Mouse (Mus musculus) limb, embryonic 11.5 days (tissue): ENCODE results near the gene Styx. TPM values are rescaled to one million over a fixed set of nuclear protein-coding genes. Genes with fewer than 3 reads are reported as not detected.
"Not testable (repeated sequence)": the region's sequence is repeated elsewhere in the genome, so short reads cannot be mapped to it uniquely, and the experiment has no call there.

Experiments used
- ATAC-seq: fragments of 200-750 bp; cut with Nextera tagmentation; 2 replicates; pipeline ENCODE4 v1.8.0; 2017; ENCODE audit warnings: low read depth; ENCODE audit not compliant: insufficient number of reproducible peaks, low FRiP score, low TSS enrichment
- DNase-seq: peaks from one replicate; pipeline ENCODE4 v3.0.0-alpha.2; 2015; ENCODE audit warnings: low spot score
- H3K27ac ChIP-seq: fragments of 300-500 bp; sonication (generic); replicated peaks from 2 replicates; pipeline ENCODE4 v1.5.1; 2014; ENCODE audit warnings: low read depth, mild to moderate bottlenecking, low read length
- H3K27me3 ChIP-seq: fragments of 300-500 bp; sonication (generic); 2 replicates; pipeline ENCODE4 v1.6.1; 2014; ENCODE audit warnings: mild to moderate bottlenecking, low read length, mixed read lengths; ENCODE audit not compliant: control insufficient read depth, insufficient read depth
- H3K36me3 ChIP-seq: fragments of 300-500 bp; sonication (generic); 2 replicates; pipeline ENCODE4 v1.6.1; 2014; ENCODE audit warnings: mild to moderate bottlenecking, low read length, moderate library complexity, mixed read lengths; ENCODE audit not compliant: control insufficient read depth, insufficient read depth
- H3K4me1 ChIP-seq: fragments of 300-500 bp; sonication (generic); 2 replicates; pipeline ENCODE4 v1.6.1; 2014; ENCODE audit warnings: low read length, mixed read lengths; ENCODE audit not compliant: control insufficient read depth, insufficient read depth
- H3K4me2 ChIP-seq: fragments of 300-500 bp; sonication (generic); 2 replicates; pipeline ENCODE4 v1.6.1; 2014; ENCODE audit warnings: low read depth, mild to moderate bottlenecking, moderate library complexity; ENCODE audit not compliant: severe bottlenecking
- H3K4me3 ChIP-seq: fragments of 300-500 bp; sonication (generic); 2 replicates; pipeline ENCODE4 v1.5.1; 2014; ENCODE audit warnings: low read depth, low read length
- H3K9ac ChIP-seq: fragments of 300-500 bp; sonication (generic); 2 replicates; pipeline ENCODE4 v1.6.1; 2014; ENCODE audit warnings: mild to moderate bottlenecking, low read length
- H3K9me3 ChIP-seq: fragments of 300-500 bp; sonication (generic); 2 replicates; pipeline ENCODE4 v1.6.1; 2016; ENCODE audit warnings: low read length; ENCODE audit not compliant: control insufficient read depth
- WGBS: fragments of 180-500 bp; shearing (Covaris S2); extraction: QIAGEN DNeasy Blood & Tissue Kit; methylation state at CpG from one replicate; pipeline ENCODE4 v1.1.7; 2014; 5-methylcytosine and 5-hydroxymethylcytosine counted together
- polyA plus RNA-seq: library from polyadenylated mRNA; unstranded; fragments of >200 nt; fragmentation: Nextera tagmentation; extraction: Ambion mirVana; gene quantifications from 2 replicates; pipeline ENCODE4 v1.2.1, GENCODE M21; 2014

The Styx gene
- polyA plus RNA-seq, 1 experiment from 2014 or later = 45.3 TPM

- Histone ChIP-seq H3K4me3 (no peak overlapping the region), H3K9ac (no peak overlapping the region), H3K4me2 (no peak overlapping the region), H3K9me3 (no peaks in the 10 kb centered on the region), H3K36me3 (peaks cover 3% of the 10 kb centered on the region; the same call in 1 of the 2 replicates), H3K27ac (no peak overlapping the region), H3K4me1 (peaks cover 22% of the 10 kb centered on the region), H3K27me3 (no peaks in the 10 kb centered on the region)
- WGBS = 92% methylated on average over 10 of the region's 10 CpGs
- ATAC-seq (no peak), DNase-seq (no peak)
Measured at GRCm38 (mm10) chr14:45460491-45460890, 109.6 kb downstream of the Styx start.

GRCm38 (mm10) chr14:45461945-45462344, 111.1 kb downstream of the Styx start:
- Histone ChIP-seq H3K4me1 (peaks cover 12% of the 10 kb centered on the region; the same call in 1 of the 2 replicates), H3K4me2 (no peak overlapping the region), H3K9ac (no peak overlapping the region), H3K36me3 (peaks cover 5% of the 10 kb centered on the region; the same call in 1 of the 2 replicates), H3K27me3 (no peaks in the 10 kb centered on the region), H3K4me3 (no peak overlapping the region), H3K9me3 (no peaks in the 10 kb centered on the region), H3K27ac (no peak overlapping the region)
- DNase-seq = no peak
- no peak for ATAC-seq
- WGBS = 94% methylated on average over 6 of the region's 6 CpGs

GRCm38 (mm10) chr14:45462374-45462773, 111.5 kb downstream of the Styx start:
- Histone ChIP-seq H3K4me2 (no peak overlapping the region), H3K27ac (no peak overlapping the region), H3K9ac (no peak overlapping the region), H3K4me1 (peaks cover 12% of the 10 kb centered on the region; the same call in 1 of the 2 replicates), H3K27me3 (no peaks in the 10 kb centered on the region), H3K9me3 (no peaks in the 10 kb centered on the region), H3K36me3 (peaks cover 5% of the 10 kb centered on the region; the same call in 1 of the 2 replicates), H3K4me3 (no peak overlapping the region)
- 34% methylated on average over 6 of the region's 6 CpGs for WGBS
- ATAC-seq = no peak
- peak; percentile 67 for DNase-seq

GRCm38 (mm10) chr14:45462875-45463475, 112.1 kb downstream of the Styx start:
- peaks cover 5% of the 10 kb centered on the region; the same call in 1 of the 2 replicates for H3K36me3 ChIP-seq
- H3K4me2 ChIP-seq = no peak overlapping the region
- peaks cover 12% of the 10 kb centered on the region; the same call in 1 of the 2 replicates for H3K4me1 ChIP-seq
- H3K27me3 ChIP-seq = no peaks in the 10 kb centered on the region
- H3K9ac ChIP-seq = no peak overlapping the region
- no peaks in the 10 kb centered on the region for H3K9me3 ChIP-seq
- DNase-seq = no peak
- no peak for ATAC-seq
- H3K4me3 ChIP-seq = no peak overlapping the region
- WGBS = 69% methylated on average over 10 of the region's 10 CpGs
- H3K27ac ChIP-seq = 0 out of 2 replicates have a peak overlapping the region, but pooled peaks have one; percentile 3

GRCm38 (mm10) chr14:45463599-45463998, 112.7 kb downstream of the Styx start:
- Histone ChIP-seq H3K9ac (no peak overlapping the region), H3K4me1 (peaks cover 12% of the 10 kb centered on the region; the same call in 1 of the 2 replicates), H3K9me3 (no peaks in the 10 kb centered on the region), H3K4me2 (no peak overlapping the region), H3K27me3 (no peaks in the 10 kb centered on the region), H3K27ac (0 out of 2 replicates have a peak overlapping the region, but pooled peaks have one; percentile 3), H3K36me3 (peaks cover 5% of the 10 kb centered on the region; the same call in 1 of the 2 replicates), H3K4me3 (no peak overlapping the region)
- ATAC-seq (no peak), DNase-seq (peak; percentile 34)
- WGBS = 26% methylated on average over 10 of the region's 10 CpGs

- H3K4me3 ChIP-seq = no peak overlapping the region
- H3K4me1 ChIP-seq = peaks cover 12% of the 10 kb centered on the region; the same call in 1 of the 2 replicates
- no peak overlapping the region for H3K9ac ChIP-seq
- no peak overlapping the region for H3K27ac ChIP-seq
- no peaks in the 10 kb centered on the region for H3K27me3 ChIP-seq
- no peak for DNase-seq
- peaks cover 10% of the 10 kb centered on the region; the same call in 1 of the 2 replicates for H3K36me3 ChIP-seq
- no peak for ATAC-seq
- no peaks in the 10 kb centered on the region for H3K9me3 ChIP-seq
- WGBS = 63% methylated on average over 19 of the region's 19 CpGs
- no peak overlapping the region for H3K4me2 ChIP-seq
Measured at GRCm38 (mm10) chr14:45464036-45465035, 113.4 kb downstream of the Styx start.

- not testable (repeated sequence) for H3K27ac ChIP-seq, H3K27me3 ChIP-seq, H3K9me3 ChIP-seq, H3K9ac ChIP-seq, ATAC-seq, DNase-seq, H3K4me2 ChIP-seq, H3K4me3 ChIP-seq
- WGBS = 95% methylated on average over 8 of the region's 8 CpGs
- peaks cover 13% of the 10 kb centered on the region for H3K36me3 ChIP-seq
- H3K4me1 ChIP-seq = peaks cover 12% of the 10 kb centered on the region; the same call in 1 of the 2 replicates
Measured at GRCm38 (mm10) chr14:45466371-45466770, 115.5 kb downstream of the Styx start.

- Histone ChIP-seq H3K27ac (no peak overlapping the region), H3K9ac (no peak overlapping the region), H3K4me3 (no peak overlapping the region), H3K4me2 (no peak overlapping the region), H3K36me3 (peaks cover 15% of the 10 kb centered on the region), H3K9me3 (no peaks in the 10 kb centered on the region), H3K27me3 (no peaks in the 10 kb centered on the region), H3K4me1 (0 out of 2 replicates have a peak, but pooled peaks cover 1% of the 10 kb centered on the region)
- DNase-seq (no peak), ATAC-seq (no peak)
- WGBS = 90% methylated on average over 8 of the region's 8 CpGs
Measured at GRCm38 (mm10) chr14:45469446-45469845, 118.6 kb downstream of the Styx start.
